Mouse (Mus musculus) heart, adult 2 months (tissue): ENCODE measurements at regions not wholly inside any gene's neighbourhood (a gene's known extent, or its start where the extent isn't known, plus 50 kb on each side); places are given as distances from the start of the nearest gene placed in this dataset.

Source experiments
- CTCF ChIP-seq: fragments of 200-600 bp; IDR thresholded peaks from 2 replicates; pipeline ENCODE4 v1.8.1; 2022; ENCODE audit warnings: antibody characterized with exemption, mild to moderate bottlenecking, moderate library complexity
- EP300 ChIP-seq: fragments of 200-500 bp; IDR thresholded peaks from 2 replicates; pipeline ENCODE4 v1.6.1; 2011; ENCODE audit warnings: low read depth, low read length, control low read depth; ENCODE audit not compliant: insufficient read depth
- POLR2A ChIP-seq: fragments of 200-500 bp; IDR thresholded peaks from 2 replicates; pipeline ENCODE4 v1.6.1; 2011; ENCODE audit warnings: mild to moderate bottlenecking, low read depth, low read length, control low read depth; ENCODE audit not compliant: insufficient read depth

GRCm38 (mm10) chr13:107919403-107919802 is 124.8 kb upstream of the Smim15 start:
- TF ChIP-seq CTCF, result no peak
- no peak for TF ChIP-seq POLR2A
- TF ChIP-seq EP300, result no peak
